Mouse (Mus musculus) gastrocnemius, postnatal 4 days (tissue): Measurements from ENCODE around the gene Stac2. TPM values are rescaled to one million over a fixed set of nuclear protein-coding genes. Genes with fewer than 3 reads are reported as not detected.

Source experiments
- DNase-seq, 2 experiments: peaks; one replicate each; pipeline ENCODE4 v3.0.0; 2021 to 2022; ENCODE audit warnings: low spot score in 2 of 2, mixed read lengths in 2 of 2
- total RNA-seq, 2 experiments: library from RNA; stranded (reverse); gene quantifications; 2 replicates each; pipeline ENCODE4 v1.2.3; 2021

The Stac2 gene
- total RNA-seq, 2 experiments from 2014 or later: 0.54 to 0.60 TPM

DNA sequence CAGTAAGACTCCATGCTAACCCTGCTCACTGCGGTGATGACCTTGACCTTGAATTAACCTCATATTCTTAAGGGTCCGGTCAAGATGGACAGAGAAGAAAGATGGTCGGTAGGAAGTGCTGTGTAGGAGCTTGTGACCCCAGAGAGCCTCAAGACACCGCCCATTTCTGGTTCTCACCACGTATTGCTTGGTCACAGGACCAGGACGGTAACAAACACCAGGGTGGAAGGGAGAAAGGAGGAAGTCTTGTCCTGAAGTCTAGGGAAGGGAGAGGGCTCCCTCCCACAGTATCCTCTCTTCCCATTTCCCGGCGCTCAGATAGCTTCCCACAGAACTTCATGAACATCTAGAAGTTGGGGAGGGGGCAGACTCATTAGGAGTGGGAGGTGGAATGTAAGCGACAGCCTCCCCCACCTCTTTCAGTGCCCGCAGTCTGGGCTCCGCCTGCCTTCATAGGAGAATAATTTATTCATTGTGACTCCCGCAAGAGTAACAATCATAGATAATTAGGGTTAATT, 1.6 kb downstream of the Stac2 start:
- DNase-seq: no peak

DNA sequence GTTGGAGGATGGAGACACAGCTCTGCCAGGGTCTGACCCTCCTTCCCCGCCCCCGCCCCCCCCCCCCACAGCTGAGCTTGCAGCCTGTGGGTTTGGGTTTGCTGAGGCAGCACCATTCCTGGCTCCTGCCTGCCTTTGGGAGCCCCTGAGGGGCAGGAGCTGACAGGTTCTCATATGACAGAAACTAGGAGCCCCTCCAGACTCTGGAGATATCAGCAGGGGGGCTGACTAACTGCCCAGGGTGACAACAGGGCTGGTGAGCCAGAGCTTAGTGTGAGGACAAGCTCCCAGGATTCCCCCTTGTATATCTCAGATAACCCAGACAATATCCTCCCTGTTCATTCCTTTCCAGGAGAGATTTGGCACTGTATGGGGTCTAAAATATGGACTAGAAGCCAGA, 2.3 kb downstream of the Stac2 start:
- no peak for DNase-seq

DNA sequence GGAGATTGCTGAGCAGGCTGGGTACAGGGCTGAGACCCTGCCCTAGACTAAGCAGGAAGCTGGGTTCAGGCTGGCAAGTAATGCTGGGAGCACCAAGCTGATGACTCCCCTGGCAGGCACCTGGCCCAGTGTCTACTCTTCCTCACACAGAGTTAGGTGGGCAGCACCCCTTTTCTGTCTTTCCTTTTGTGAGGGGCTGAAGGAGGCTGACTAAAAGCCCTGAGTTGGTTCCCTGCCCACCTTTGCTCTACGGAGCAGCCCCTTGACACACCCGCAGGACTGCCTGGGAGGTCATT, 2.8 kb downstream of the Stac2 start:
- DNase-seq: no peak

DNA sequence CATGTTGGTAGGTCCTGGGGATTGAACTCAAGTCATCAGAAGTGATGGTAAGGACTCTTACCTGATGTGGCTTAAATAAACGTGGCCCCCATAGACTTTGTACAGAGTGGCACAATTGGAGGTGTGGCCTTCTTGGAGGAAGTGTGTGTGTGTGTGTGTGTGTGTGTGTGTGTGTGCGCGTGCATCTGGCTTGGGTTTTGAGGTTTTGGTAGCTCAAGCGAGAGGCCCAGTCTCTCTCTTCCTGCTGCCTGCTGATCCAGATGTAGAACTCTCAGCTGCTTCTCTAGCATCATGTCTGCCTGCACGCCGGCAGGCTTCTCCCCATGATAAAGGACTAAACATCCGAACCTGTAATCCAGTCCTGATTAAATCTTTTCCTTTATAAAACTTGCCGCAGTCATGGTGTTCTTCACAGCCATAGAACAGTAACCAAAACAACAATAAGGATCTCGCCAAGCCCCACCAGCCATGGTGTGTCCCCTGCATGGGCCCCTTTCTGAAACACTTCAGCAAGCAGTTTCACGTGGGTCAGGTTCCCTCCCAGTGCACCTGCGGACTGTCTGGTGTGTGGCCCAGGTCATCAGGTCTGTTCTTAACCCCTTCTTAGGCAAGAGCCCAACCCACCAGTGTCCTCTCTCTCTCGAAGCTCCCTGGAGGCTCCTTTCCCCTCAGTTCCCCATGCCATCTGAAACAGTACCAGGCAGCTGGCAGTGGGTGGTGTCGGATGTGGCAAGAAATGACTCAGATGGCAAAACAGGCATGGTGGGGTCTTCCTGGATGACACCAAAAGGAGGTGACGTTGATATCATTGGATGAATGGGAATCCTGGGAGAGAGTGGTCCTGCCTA, 3.4 kb downstream of the Stac2 start:
- DNase-seq: no peak

DNA sequence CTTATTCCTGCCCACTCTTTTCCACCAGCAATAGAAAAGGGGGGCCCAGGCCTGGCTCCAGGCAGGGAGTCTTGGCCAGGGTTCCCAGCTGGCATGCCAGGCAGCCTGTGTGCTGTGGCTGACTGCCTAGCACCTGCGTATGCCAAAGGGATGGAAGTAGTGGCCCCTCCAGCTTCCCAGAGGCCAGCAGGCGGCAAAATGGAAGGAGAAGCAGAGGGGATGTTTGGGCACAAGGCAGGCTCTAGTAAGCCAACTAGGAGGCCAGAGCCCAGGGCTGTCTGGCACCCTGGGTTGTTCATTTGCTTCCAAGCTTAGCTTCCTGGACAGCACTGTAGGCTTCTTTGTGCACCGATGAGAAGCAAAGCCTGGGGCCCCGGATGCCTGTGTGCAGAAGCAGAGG, 5.5 kb downstream of the Stac2 start:
- peak in 1 of 2 experiments; percentile 62 for DNase-seq

DNA sequence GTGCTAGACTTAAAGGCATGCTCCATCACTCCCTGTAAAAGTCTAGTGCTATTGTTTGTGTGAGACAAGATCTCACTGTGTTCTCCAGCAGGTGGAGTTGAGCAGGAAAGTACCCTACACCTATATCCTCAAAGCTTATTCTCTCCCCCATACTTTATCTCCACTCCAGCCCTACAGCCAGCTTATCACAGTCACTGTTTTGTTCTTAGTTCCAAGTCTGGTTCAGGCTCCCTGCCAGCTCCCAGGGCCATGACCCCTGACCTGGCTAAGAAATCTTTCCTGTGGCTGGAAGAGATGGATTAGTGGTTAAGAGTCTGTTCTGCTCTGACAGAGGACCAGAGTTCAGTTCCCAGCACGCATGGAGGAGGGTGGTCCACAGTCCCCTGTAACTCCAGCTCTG, 6.8 kb downstream of the Stac2 start:
- no peak for DNase-seq

DNA sequence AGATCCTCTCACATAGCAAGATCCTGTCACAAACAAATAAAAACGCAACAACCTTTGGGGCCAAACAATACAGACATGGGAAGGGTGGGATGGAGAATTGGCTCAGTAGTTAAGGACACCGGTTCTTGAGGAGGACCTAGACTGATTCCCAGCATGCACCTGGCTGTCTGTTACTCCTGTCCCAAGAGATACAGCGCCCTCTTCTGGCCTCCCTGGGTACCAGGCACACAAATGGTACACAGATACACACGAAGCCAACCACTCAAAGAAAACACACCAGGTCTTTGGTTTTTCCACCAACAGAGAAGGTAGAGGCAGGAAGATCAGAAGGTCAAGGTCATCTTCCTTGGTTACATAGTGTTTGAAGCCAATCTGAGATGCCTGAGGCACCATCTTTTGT, 7.7 kb downstream of the Stac2 start:
- no peak for DNase-seq

DNA sequence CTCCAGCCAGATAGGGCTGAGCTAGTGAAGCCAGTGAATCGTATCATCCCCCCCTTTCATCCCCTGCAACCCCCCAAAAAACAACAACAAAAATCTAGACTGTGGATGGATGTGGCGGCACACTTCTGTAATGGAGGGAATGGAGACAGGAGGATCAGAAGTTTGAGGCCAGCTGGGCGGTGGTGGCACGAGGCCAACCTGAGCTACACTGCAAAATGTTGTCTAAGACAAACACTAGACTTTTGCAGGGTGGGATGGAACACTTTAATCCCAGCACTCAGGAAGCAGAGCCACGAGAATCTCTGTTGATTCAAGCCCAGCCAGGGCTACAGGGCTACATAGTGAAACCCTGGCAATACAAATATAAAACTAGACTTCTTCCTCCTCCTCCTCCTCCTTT, 9.2 kb downstream of the Stac2 start:
- DNase-seq: no peak

DNA sequence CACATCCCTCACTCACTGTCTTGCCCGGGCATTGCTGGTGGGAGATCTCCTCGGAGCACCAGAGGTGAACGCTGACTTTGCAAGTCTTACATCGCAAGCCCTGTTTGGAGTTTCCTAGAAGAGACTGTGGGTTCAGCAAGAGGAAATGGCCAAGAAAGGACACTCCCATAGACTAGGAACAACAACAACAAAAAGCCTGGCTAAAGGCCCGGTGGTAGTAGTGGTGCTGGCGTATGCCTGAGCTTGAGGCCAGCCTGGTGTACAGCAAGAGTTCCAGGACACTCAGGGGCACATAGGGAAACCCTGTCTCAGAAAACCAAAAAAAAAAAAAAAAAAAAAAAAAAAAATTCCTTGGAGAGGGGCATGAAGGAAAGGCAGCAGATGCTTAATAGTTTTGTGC, 10.5 kb downstream of the Stac2 start:
- DNase-seq: no peak

DNA sequence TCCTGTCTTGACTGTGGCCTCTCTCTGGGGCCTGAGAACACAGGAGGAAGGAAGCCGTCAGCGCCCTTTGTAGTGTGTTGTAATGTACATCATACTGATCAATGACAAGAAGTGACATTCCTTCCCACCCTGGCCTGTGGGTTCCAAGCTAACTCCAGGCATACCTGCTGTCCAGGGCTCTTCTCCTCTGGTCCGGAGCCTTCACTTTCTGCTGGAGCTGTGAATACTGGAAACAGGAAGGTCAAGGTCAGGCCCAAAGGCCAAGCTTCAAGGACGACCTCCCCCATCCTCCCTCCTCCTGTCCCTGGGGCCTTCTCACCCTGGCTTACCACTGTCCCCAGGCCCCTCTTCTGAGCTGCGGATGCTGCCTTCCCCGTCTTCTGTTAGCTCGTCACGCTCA, 12.3 kb downstream of the Stac2 start:
- no peak for DNase-seq

DNA sequence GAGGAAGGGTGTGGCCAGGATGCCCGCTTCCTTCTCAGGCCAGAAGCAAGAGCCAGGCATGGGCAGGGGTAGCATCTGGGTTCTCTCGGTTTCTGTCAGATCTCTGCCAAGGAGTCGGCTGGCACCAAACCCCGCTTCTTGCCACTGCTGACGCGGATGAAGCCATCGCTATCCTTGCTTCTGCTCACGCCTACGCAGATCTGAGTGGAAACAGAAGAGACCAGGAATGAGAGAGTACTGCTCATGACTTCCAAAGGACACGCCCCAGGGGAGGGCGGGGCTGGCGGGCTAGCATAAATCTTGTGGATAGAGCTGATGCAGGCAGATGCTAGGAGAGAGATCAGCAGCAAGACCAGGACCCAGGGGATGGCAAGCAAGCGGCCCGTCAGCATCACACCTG, 15.4 kb downstream of the Stac2 start:
- no peak for DNase-seq

DNA sequence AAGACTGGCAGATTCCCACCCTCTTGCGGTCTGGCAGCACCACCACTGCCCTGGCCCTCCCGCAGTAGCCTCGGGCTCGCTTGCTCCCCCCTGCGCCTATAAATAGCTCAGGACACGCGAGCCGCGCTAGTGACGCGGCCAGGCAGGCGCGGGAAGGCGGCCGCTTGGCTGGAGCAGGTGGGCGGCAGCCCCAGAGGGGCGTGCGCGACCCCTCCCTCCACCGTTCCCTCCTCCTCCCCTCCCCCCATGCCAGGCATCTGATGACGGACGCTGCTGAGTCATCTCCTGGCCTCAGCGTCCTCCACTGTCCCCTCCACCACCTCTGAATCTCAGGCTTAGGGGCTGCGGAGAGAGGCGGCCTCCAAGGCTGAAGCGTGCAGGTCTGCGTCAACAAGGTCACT, 17.3 kb downstream of the Stac2 start:
- peak in 1 of 2 experiments; percentile 48 for DNase-seq

DNA sequence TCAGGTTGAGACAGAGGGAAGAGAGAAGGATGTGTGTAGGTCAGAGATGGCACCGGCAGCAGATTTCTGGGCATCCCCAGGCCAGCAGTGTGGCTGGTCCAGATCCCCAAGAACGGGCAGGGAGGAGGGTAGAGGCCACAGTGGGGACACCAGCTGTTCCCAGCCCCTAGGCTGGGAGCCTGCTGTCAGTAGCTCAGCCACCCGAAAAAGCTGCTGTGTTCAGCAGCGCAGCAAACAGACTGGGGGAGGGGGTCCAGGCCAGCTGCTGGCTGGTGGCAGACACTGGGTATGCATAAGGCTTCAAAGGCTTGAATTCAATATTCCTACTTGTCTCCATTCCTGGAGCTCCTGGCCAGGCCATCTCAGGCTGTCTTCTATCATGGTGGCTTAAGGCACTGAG, 18.4 kb downstream of the Stac2 start:
- DNase-seq: no peak

DNA sequence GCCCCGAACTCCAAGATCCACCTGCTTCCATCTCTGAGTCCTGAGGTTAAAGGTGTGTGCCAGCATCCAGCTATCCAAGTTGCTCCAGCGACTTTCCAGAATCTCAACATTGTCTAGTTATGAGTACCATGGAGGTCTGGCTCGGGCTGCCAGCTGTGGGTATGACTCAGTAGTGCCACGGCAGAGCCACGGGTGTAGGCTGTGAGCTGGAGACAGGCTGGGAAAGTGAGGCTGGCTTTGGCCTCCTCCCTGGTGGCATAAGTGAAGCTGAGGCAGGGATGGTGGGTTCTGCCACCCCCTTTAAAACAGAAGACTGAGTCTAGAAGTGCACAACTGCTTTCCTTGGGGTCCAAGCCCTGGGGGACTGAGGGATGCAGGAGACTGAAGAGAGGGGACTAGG, 19.2 kb downstream of the Stac2 start:
- DNase-seq: no peak

DNA sequence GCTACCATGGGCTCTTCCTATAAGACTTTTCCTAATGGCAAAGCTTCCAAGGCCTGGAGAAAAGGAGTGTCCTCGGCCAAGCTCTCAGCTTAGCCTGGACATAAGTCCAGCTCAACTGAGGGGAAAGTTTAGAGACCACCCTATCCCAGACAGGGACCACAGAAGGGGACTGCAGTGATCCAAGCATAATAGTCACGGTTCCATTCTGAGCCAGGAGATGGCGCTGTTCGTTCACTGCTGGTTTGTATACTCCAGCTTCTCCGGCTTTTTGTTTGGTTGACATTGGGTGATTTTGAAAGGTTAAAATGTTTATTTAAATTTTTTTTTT, 21.9 kb downstream of the Stac2 start:
- DNase-seq: peak in 1 of 2 experiments; percentile 74

DNA sequence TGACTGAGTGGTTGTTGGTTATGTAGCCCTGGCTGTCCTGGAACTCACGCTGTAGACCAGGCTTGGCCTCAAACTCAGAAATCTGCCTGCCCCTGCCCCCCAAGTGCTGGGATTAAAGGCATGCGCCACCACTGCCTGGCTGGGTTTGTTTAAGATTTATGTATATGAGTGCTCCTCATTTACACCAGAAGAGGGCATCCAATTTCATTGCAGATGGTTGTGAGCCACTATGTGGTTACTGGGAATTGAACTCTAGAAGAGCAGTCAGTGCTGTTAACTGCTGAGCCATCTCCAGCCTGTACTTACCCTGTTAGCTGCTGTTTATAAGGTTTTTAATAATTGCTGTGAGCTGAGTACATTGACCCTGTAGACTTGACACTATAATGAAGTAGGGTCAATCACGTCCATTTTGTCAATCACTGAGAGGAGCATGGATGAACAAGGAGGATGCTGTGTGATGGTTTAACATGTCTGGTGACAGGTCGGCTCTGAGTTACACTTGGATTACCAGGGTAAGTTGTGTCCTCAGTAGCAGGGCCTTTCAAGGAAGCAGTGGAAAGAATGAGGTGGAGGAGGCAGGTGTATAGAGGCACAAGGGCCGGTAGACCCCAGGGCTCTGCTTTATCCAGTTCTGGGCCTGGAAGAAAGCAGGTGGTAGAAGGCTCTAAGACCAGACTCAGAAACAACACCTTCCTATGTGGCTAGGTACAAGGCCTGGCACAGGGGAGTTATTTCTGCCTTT, 22.4 kb downstream of the Stac2 start:
- no peak for DNase-seq

DNA sequence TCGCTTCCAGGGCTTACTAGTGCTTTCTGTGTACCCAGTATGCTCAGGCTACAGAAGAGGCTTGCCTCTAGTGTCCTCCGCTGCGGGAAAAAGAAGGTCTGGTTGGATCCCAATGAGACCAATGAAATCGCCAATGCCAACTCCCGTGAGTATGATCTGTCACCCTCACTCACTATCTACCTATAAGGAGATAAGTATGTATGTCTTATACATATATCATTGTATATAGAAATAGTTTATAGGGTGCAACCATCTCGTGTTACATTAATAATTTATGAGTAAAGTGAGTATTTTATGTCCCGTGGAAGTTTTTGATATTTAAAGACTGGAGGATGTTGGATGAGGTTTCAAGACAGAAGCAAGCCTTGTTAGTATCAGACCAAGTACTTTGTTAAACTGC, 25.5 kb downstream of the Stac2 start:
- no peak for DNase-seq

DNA sequence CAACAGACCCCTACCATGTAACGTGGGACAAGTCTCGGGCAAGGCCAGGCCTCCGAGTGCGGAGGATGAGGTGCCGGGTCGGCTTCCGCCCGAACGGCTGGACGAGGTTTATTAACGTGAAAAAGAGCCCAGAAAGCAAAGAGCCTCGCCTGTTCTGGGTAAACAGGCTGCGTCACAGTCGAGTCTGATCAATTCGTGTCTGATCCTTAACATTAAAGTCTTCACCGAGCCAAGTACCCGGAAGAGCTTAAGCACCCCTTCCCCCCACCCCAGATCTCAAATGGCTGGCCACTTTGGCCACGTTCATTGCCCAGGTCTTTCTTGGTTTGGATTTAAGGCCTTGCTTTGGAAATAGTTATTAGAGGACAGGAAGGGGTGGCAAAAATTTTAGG, 26.0 kb downstream of the Stac2 start:
- DNase-seq: no peak

DNA sequence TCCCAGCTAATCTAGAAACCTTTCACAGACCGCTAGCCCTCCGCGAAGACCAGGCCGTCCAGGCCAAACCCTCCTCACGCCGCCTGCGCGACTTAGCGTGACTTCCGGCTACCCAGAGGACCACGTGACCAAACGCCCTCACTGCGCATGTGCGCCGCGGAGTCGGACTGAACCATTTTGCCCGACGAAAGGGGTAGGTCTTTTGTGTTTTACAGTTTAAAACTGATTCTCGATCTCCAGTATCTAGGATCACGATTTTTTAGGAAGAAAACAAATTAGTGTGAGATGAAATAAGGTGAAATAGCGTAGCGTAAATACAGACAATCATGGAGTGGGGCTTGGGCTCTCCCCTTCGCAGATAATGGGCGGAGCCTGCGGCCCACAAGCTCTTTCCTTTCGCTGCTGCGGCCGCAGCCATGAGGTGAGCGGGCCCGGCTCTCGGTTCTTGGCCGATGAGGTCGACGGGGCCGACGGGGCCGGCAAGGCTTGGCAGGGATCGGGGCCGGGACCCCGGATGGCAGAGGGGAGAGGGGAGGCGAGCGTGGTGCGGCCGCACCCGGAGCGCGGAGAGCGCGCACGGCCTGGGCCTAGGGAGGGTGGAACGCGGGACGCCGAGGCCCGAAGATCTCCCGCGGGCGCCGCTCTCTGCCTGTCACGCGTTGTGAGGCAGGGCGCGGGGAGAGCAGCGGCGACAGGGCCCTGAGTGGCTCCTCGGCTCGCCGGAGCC, 26.5 kb downstream of the Stac2 start, which contains the start of gene Rpl19:
Rpl19 (plus strand) TSS at position 141 of the 727 bp plus-strand sequence.
- DNase-seq: peak; percentile 89 to 95

DNA sequence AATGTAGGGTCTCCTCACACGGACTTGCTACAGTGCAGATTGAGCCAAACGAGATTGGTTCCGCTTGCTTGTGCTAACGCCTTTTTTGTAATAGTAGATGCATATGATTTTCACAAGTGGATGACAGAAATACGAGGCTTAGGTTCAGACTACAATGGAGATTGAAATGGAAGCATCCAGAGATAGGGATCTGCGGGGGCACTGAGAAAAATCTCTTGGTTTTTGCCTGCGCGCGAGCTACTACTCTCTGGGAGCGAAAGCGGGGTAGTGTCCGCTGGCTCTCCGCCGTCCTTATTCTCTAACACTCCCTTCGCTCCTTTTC, 27.1 kb downstream of the Stac2 start:
- DNase-seq: no peak

DNA sequence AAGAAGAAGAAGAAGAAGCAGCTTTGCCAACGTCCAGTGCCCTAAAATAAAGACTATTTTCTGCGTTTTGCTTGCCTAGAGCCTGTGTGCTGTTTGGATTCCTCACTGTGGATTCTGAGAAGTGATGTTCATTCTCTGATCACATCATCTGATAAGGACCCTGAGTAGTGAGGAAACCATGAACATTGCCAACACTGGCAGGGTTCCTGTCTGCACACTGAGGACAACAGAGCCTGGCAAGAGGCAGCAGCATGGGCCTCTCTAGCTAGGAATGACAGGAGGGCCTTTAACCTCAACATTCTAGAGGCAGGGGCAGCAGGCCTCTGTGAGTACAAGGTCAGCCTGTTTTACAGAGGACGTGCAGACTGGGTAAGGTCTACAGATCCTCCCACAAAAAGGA, 28.7 kb downstream of the Stac2 start:
- DNase-seq: no peak
